Comparison of ENCODE assay signal across 10 mouse cellular contexts in genomic region chr1:60961080-60961479, GRCm38 (mm10). TPM values are rescaled to one million over a fixed set of nuclear protein-coding genes. Genes with fewer than 3 reads are reported as not detected.
DNase-seq lines count a peak whose midpoint lies in the region; ATAC-seq and TF ChIP-seq lines count a peak whose summit lies in the region.
"Had no signal": no experiment of that assay in that cellular context is flagged by ENCODE, and none has a peak within 500 bp of the region (broad histone marks: within the 10 kb centered on the region; RNA-seq: fewer than 3 reads in every experiment).

No protein-coding gene starts in this region.

- H3K4me1 ChIP-seq in kidney, embryonic 14.5 days (ENCODE audit: control insufficient read depth, insufficient read depth, low read length): no peaks in the 10 kb centered on the region
- no peaks in the 10 kb centered on the region for H3K4me1 ChIP-seq in embryonic facial prominence, embryonic 10.5 days
- peaks cover 10% of the 10 kb centered on the region for H3K4me1 ChIP-seq in heart, embryonic 16.5 days (ENCODE audit: control insufficient read depth, insufficient read depth, low read length)
- H3K4me1 ChIP-seq: embryonic facial prominence, embryonic 12.5 days had no signal

- ATAC-seq in kidney, embryonic 14.5 days (ENCODE audit: low FRiP score, low TSS enrichment): no peak
- ATAC-seq in activated CD4-positive, CD25-positive, alpha-beta regulatory T cell, adult 4 months: peak; percentile 78
- no peak; the same call in 1 of the 2 replicates for ATAC-seq in heart, embryonic 16.5 days (replicated peaks; ENCODE audit: extremely low read depth, insufficient read depth, low FRiP score)

- WGBS in kidney, embryonic 14.5 days: 27% methylated on average over 4 of the region's 4 CpGs
- 31% methylated on average over 4 of the region's 4 CpGs for WGBS in embryonic facial prominence, embryonic 10.5 days
- WGBS in heart, embryonic 16.5 days: 13% methylated on average over 4 of the region's 4 CpGs

- H3K4me2 ChIP-seq in kidney, embryonic 14.5 days (replicated peaks; ENCODE audit: low read depth, low read length): no peak overlapping the region
- 0 out of 2 replicates have a peak overlapping the region, but pooled peaks have one; percentile 20 for H3K4me2 ChIP-seq in heart, embryonic 16.5 days (ENCODE audit: low read depth, low read length)
- H3K4me2 ChIP-seq: embryonic facial prominence, embryonic 12.5 days had no signal

- H3K27ac ChIP-seq in kidney, embryonic 14.5 days (ENCODE audit: low read depth, low read length): no peak overlapping the region
- H3K27ac ChIP-seq in embryonic facial prominence, embryonic 10.5 days (replicated peaks): no peak overlapping the region
- H3K27ac ChIP-seq in heart, embryonic 16.5 days (ENCODE audit: low read length): peak overlapping the region; percentile 86
- H3K27ac ChIP-seq in layer of hippocampus, adult 2 months: no peak overlapping the region
- H3K27ac ChIP-seq: embryonic facial prominence, embryonic 12.5 days had no signal

- H3K4me3 ChIP-seq in kidney, embryonic 14.5 days (ENCODE audit: low read length): no peak overlapping the region
- no peak overlapping the region for H3K4me3 ChIP-seq in embryonic facial prominence, embryonic 10.5 days
- no peak overlapping the region for H3K4me3 ChIP-seq in heart, embryonic 16.5 days (ENCODE audit: low read length)
- H3K4me3 ChIP-seq in layer of hippocampus, adult 2 months: no peak overlapping the region
- H3K4me3 ChIP-seq: embryonic facial prominence, embryonic 12.5 days; myocyte had no signal

- no peaks in the 10 kb centered on the region for H3K36me3 ChIP-seq in kidney, embryonic 14.5 days (ENCODE audit: control insufficient read depth, insufficient read depth, low read length)
- H3K36me3 ChIP-seq in embryonic facial prominence, embryonic 10.5 days (replicated peaks): no peaks in the 10 kb centered on the region
- no peaks in the 10 kb centered on the region for H3K36me3 ChIP-seq in heart, embryonic 16.5 days (ENCODE audit: control insufficient read depth, insufficient read depth)
- H3K36me3 ChIP-seq: embryonic facial prominence, embryonic 12.5 days had no signal

- H3K9me3 ChIP-seq in kidney, embryonic 14.5 days (ENCODE audit: control insufficient read depth, low read length): no peaks in the 10 kb centered on the region
- H3K9me3 ChIP-seq in embryonic facial prominence, embryonic 10.5 days: no peaks in the 10 kb centered on the region
- no peaks in the 10 kb centered on the region for H3K9me3 ChIP-seq in heart, embryonic 16.5 days (replicated peaks; ENCODE audit: control insufficient read depth, low read length)
- H3K9me3 ChIP-seq: embryonic facial prominence, embryonic 12.5 days had no signal

- H3K27me3 ChIP-seq in kidney, embryonic 14.5 days (ENCODE audit: control insufficient read depth, insufficient read depth, low read length): no peaks in the 10 kb centered on the region
- no peaks in the 10 kb centered on the region for H3K27me3 ChIP-seq in embryonic facial prominence, embryonic 10.5 days (replicated peaks; ENCODE audit: low read depth, poor library complexity, severe bottlenecking)
- no peaks in the 10 kb centered on the region for H3K27me3 ChIP-seq in heart, embryonic 16.5 days (ENCODE audit: control insufficient read depth, insufficient read depth, low read length)
- H3K27me3 ChIP-seq: embryonic facial prominence, embryonic 12.5 days had no signal

- TF ChIP-seq CTCF in layer of hippocampus, adult 2 months (conservative IDR thresholded peaks at IDR 0.05): peak; percentile 87

- DNase-seq in kidney, adult 11 months: peak; percentile 6
- peak; percentile 25 for DNase-seq in embryonic facial prominence, embryonic 10.5 days (ENCODE audit: low spot score)
- peak; percentile 50 to 71 for DNase-seq in layer of hippocampus, adult 2 months (ENCODE audit: low spot score in 2 of 2)
- DNase-seq in lung, postnatal 36 days: peak; percentile 85
- DNase-seq in testis, postnatal 14 days (ENCODE audit: low spot score): peak; percentile 41

- H3K9ac ChIP-seq in kidney, embryonic 14.5 days (ENCODE audit: low read depth, low read length): no peak overlapping the region
- H3K9ac ChIP-seq in heart, embryonic 16.5 days (ENCODE audit: low read length): no peak overlapping the region
- H3K9ac ChIP-seq: embryonic facial prominence, embryonic 12.5 days had no signal

RNA-seq across cellular contexts. Expression of gene Icos, which starts 16.6 kb away (rescaled TPM):
- 0.07 and 0.26 TPM in 2 replicates for polyA plus RNA-seq in kidney, embryonic 14.5 days (2014; fragmentation: Nextera tagmentation; extraction: Ambion mirVana)
- polyA plus RNA-seq in activated CD4-positive, CD25-positive, alpha-beta regulatory T cell, adult 4 months (2017; shearing (Covaris generic)): 100 to 1,000 TPM; 474 to 595 TPM
- 0.08 TPM in 1 of 2 replicates, not detected in the other for polyA plus RNA-seq in embryonic facial prominence, embryonic 10.5 days (2016; fragmentation: Nextera tagmentation; extraction: Ambion mirVana)
- polyA plus RNA-seq in heart, embryonic 16.5 days (2015; fragmentation: Nextera tagmentation; extraction: Ambion mirVana): 0.62 and 1.2 TPM in 2 replicates
- total RNA-seq in layer of hippocampus, adult 2 months (2021): not detected
- polyA plus RNA-seq: myocyte had no signal

Comparison
In these comparisons a context has a peak if more than half of its experiments do, and no peak if none do; other contexts are left out.
1. DNase-seq: peak in every context shown above with its lines; median percentile 85 in lung, postnatal 36 days; 60 in layer of hippocampus, adult 2 months; 41 in testis, postnatal 14 days; 25 in embryonic facial prominence, embryonic 10.5 days; 6 in kidney, adult 11 months.
2. RNA of gene Icos, which starts 16.6 kb away (polyA plus RNA-seq): 474 to 595 TPM in activated CD4-positive, CD25-positive, alpha-beta regulatory T cell, adult 4 months; 0.62 to 1.2 TPM in heart, embryonic 16.5 days, 0.07 to 0.26 TPM in kidney, embryonic 14.5 days and 0.08 TPM in embryonic facial prominence, embryonic 10.5 days; every median in the first group is over 100 times any median in the second.